In genomic region chr6:42359364-42360147, GRCm38 (mm10) we compare ENCODE assay signal across 16 mouse cellular contexts. TPM values are rescaled to one million over a fixed set of nuclear protein-coding genes. Genes with fewer than 3 reads are reported as not detected.
DNase-seq lines count a peak whose midpoint lies in the region; ATAC-seq and TF ChIP-seq lines count a peak whose summit lies in the region.
"Had no signal": no experiment of that assay in that cellular context is flagged by ENCODE, and none has a peak within 500 bp of the region (broad histone marks: within the 10 kb centered on the region; RNA-seq: fewer than 3 reads in every experiment).

No protein-coding gene starts in this region.

- H3K4me2 ChIP-seq in kidney, postnatal 0 days (ENCODE audit: low read length), result no peak overlapping the region
- no peak overlapping the region for H3K4me2 ChIP-seq in intestine, embryonic 16.5 days (ENCODE audit: low read depth, low read length)
- H3K4me2 ChIP-seq: embryonic facial prominence, embryonic 15.5 days had no signal

- no peaks in the 10 kb centered on the region for H3K9me3 ChIP-seq in kidney, postnatal 0 days (replicated peaks; ENCODE audit: low read length)
- H3K9me3 ChIP-seq in intestine, embryonic 16.5 days (ENCODE audit: control insufficient read depth, low read length), result no peaks in the 10 kb centered on the region
- H3K9me3 ChIP-seq: embryonic facial prominence, embryonic 15.5 days; midbrain, embryonic 10.5 days had no signal

- H3K36me3 ChIP-seq in kidney, postnatal 0 days (ENCODE audit: insufficient read depth, low read length), result peaks cover 50% of the 10 kb centered on the region
- H3K36me3 ChIP-seq in intestine, embryonic 16.5 days (ENCODE audit: control insufficient read depth, insufficient read depth, low read length), result peaks cover 8% of the 10 kb centered on the region

- TF ChIP-seq CTCF in kidney, postnatal 0 days (IDR thresholded peaks at IDR 0.05; ENCODE audit: low read depth), result no peak

- no peaks in the 10 kb centered on the region for H3K27me3 ChIP-seq in kidney, postnatal 0 days (ENCODE audit: insufficient read depth, low read length)
- H3K27me3 ChIP-seq in intestine, embryonic 16.5 days (replicated peaks; ENCODE audit: control insufficient read depth, insufficient read depth, low read length), result no peaks in the 10 kb centered on the region
- H3K27me3 ChIP-seq: embryonic facial prominence, embryonic 15.5 days had no signal

- no peak for ATAC-seq in kidney, postnatal 0 days (replicated peaks; ENCODE audit: low FRiP score, low read depth)
- no peak for ATAC-seq in intestine, embryonic 16.5 days
- ATAC-seq: forebrain, embryonic 16.5 days had no signal

- 0 out of 2 replicates have a peak, but pooled peaks cover 2% of the 10 kb centered on the region for H3K4me1 ChIP-seq in kidney, postnatal 0 days (replicated peaks; ENCODE audit: insufficient read depth, low read length)
- peaks cover 9% of the 10 kb centered on the region; the same call in 1 of the 2 replicates for H3K4me1 ChIP-seq in intestine, embryonic 16.5 days (ENCODE audit: control insufficient read depth, insufficient read depth, low read length)

- 63% methylated on average over 9 of the region's 9 CpGs for WGBS in kidney, postnatal 0 days
- 65% methylated on average over 9 of the region's 9 CpGs for WGBS in intestine, embryonic 16.5 days

- no peak overlapping the region for H3K9ac ChIP-seq in kidney, postnatal 0 days (ENCODE audit: low read depth, low read length)
- H3K9ac ChIP-seq in intestine, embryonic 16.5 days (ENCODE audit: low read depth, low read length), result no peak overlapping the region
- H3K9ac ChIP-seq: embryonic facial prominence, embryonic 15.5 days had no signal

- DNase-seq in kidney, postnatal 0 days (ENCODE audit: low spot score), result no peak
- DNase-seq in kidney, postnatal 10 days, result no peak
- DNase-seq in 3T3-L1 (ENCODE audit: low read depth, low spot score), result peak; percentile 81
- peak; percentile 73 to 74 for DNase-seq in heart, adult 9 months (ENCODE audit: low spot score in 2 of 2)
- DNase-seq in right cerebral cortex, postnatal 36 days (ENCODE audit: low spot score in 2 of 2), result no peak
- no peak for DNase-seq in cerebellum, postnatal 4 days (ENCODE audit: low spot score in 2 of 2)
- no peak for DNase-seq in layer of hippocampus, adult 9-11 months
- DNase-seq: gastrocnemius, postnatal 25 days; retina, postnatal 1 day; thymus, postnatal 36 days had no signal

- peak overlapping the region; percentile 58; the same call in 1 of the 2 replicates for H3K27ac ChIP-seq in kidney, postnatal 0 days
- H3K27ac ChIP-seq in intestine, embryonic 16.5 days (ENCODE audit: low read length), result peak overlapping the region; percentile 51
- H3K27ac ChIP-seq: embryonic facial prominence, embryonic 15.5 days; midbrain, embryonic 10.5 days had no signal

- no peak overlapping the region for H3K4me3 ChIP-seq in kidney, postnatal 0 days (replicated peaks; ENCODE audit: low read depth, low read length)
- no peak overlapping the region for H3K4me3 ChIP-seq in intestine, embryonic 16.5 days (ENCODE audit: low read length)
- H3K4me3 ChIP-seq: embryonic facial prominence, embryonic 15.5 days; midbrain, embryonic 10.5 days had no signal

RNA-seq across cellular contexts. Expression of gene Zyx, which starts 10.1 kb away (rescaled TPM):
- polyA plus RNA-seq in kidney, postnatal 0 days (2015; fragmentation: Nextera tagmentation; extraction: Ambion mirVana), result 92.9 and 103 TPM in 2 replicates
- 83.5 and 86.5 TPM in 2 replicates for polyA plus RNA-seq in intestine, embryonic 16.5 days (2015; fragmentation: Nextera tagmentation; extraction: Ambion mirVana)

RNA-seq across cellular contexts. Expression of gene Epha1, which starts 13.5 kb away (rescaled TPM):
- polyA plus RNA-seq in kidney, postnatal 0 days (2015; fragmentation: Nextera tagmentation; extraction: Ambion mirVana), result 6.6 and 6.9 TPM in 2 replicates
- polyA plus RNA-seq in intestine, embryonic 16.5 days (2015; fragmentation: Nextera tagmentation; extraction: Ambion mirVana), result 10.0 and 11.3 TPM in 2 replicates

RNA-seq across cellular contexts. Expression of gene Fam131b, which starts 35.1 kb away (rescaled TPM):
- polyA plus RNA-seq in kidney, postnatal 0 days (2015; fragmentation: Nextera tagmentation; extraction: Ambion mirVana), result 0.05 TPM in 1 of 2 replicates, not detected in the other
- 0.12 and 0.21 TPM in 2 replicates for polyA plus RNA-seq in intestine, embryonic 16.5 days (2015; fragmentation: Nextera tagmentation; extraction: Ambion mirVana)

RNA-seq across cellular contexts. Expression of gene Tas2r143, which starts 40.5 kb away (rescaled TPM):
- not detected in 2 replicates for polyA plus RNA-seq in kidney, postnatal 0 days (2015; fragmentation: Nextera tagmentation; extraction: Ambion mirVana)
- not detected in 2 replicates for polyA plus RNA-seq in intestine, embryonic 16.5 days (2015; fragmentation: Nextera tagmentation; extraction: Ambion mirVana)
- polyA plus RNA-seq: C2C12; embryonic facial prominence, embryonic 15.5 days; forebrain, embryonic 16.5 days; limb, embryonic 11.5 days; midbrain, embryonic 10.5 days had no signal

RNA-seq across cellular contexts. Expression of gene Tas2r135, which starts 45.7 kb away (rescaled TPM):
- polyA plus RNA-seq in kidney, postnatal 0 days (2015; fragmentation: Nextera tagmentation; extraction: Ambion mirVana), result not detected in 2 replicates
- polyA plus RNA-seq in intestine, embryonic 16.5 days (2015; fragmentation: Nextera tagmentation; extraction: Ambion mirVana), result not detected in 2 replicates
- polyA plus RNA-seq: C2C12; embryonic facial prominence, embryonic 15.5 days; forebrain, embryonic 16.5 days; limb, embryonic 11.5 days; midbrain, embryonic 10.5 days had no signal

Comparison
In these comparisons a context has a peak if more than half of its experiments do, and no peak if none do; other contexts are left out.
1. DNase-seq: peak in 3T3-L1 (single experiment) and heart, adult 9 months (2 of 2); none in kidney, postnatal 0 days (single experiment), kidney, postnatal 10 days (single experiment), right cerebral cortex, postnatal 36 days (0 of 2), cerebellum, postnatal 4 days (0 of 2) and layer of hippocampus, adult 9-11 months (single experiment).